Mouse (Mus musculus) heart, embryonic 15.5 days (tissue): ENCODE results near the gene Uhrf1bp1l. TPM values are rescaled to one million over a fixed set of nuclear protein-coding genes. Genes with fewer than 3 reads are reported as not detected.

ENCODE experiments used
- ATAC-seq: fragments of 200-750 bp; cut with Nextera tagmentation; replicated peaks from 2 replicates; pipeline ENCODE4 v1.8.0; 2017; ENCODE audit warnings: low read depth, moderate TSS enrichment; ENCODE audit not compliant: insufficient number of reproducible peaks, insufficient read depth, low FRiP score
- H3K27ac ChIP-seq: fragments of 300-500 bp; sonication (generic); 2 replicates; pipeline ENCODE4 v1.5.1; 2015; ENCODE audit warnings: mild to moderate bottlenecking, inconsistent platforms
- H3K27me3 ChIP-seq: fragments of 300-500 bp; sonication (generic); 2 replicates; pipeline ENCODE4 v1.6.1; 2015; ENCODE audit warnings: inconsistent platforms
- H3K36me3 ChIP-seq: fragments of 300-500 bp; sonication (generic); 2 replicates; pipeline ENCODE4 v1.6.1; 2015; ENCODE audit warnings: mild to moderate bottlenecking, inconsistent platforms
- H3K4me1 ChIP-seq: fragments of 300-500 bp; sonication (generic); replicated peaks from 2 replicates; pipeline ENCODE4 v1.6.1; 2015; ENCODE audit warnings: inconsistent platforms
- H3K4me2 ChIP-seq: fragments of 300-500 bp; sonication (generic); 2 replicates; pipeline ENCODE4 v1.6.1; 2015; ENCODE audit warnings: inconsistent platforms, mild to moderate bottlenecking, moderate library complexity
- H3K4me3 ChIP-seq: fragments of 300-500 bp; sonication (generic); 2 replicates; pipeline ENCODE4 v1.5.1; 2015; ENCODE audit warnings: mild to moderate bottlenecking, inconsistent platforms
- H3K9ac ChIP-seq: fragments of 300-500 bp; sonication (generic); 2 replicates; pipeline ENCODE4 v1.6.1; 2015; ENCODE audit warnings: mild to moderate bottlenecking, inconsistent platforms
- H3K9me3 ChIP-seq: fragments of 300-500 bp; sonication (generic); replicated peaks from 2 replicates; pipeline ENCODE4 v1.6.1; 2016; ENCODE audit warnings: inconsistent platforms
- WGBS: fragments of 180-500 bp; shearing (Covaris S2); methylation state at CpG from one replicate; pipeline ENCODE4 v1.1.7; 2015; ENCODE audit warnings: mixed read lengths; 5-methylcytosine and 5-hydroxymethylcytosine counted together
- polyA plus RNA-seq: library from polyadenylated mRNA; unstranded; fragments of >200 nt; fragmentation: Nextera tagmentation; extraction: Ambion mirVana; gene quantifications from 2 replicates; pipeline ENCODE4 v1.2.1, GENCODE M21; 2015

The Uhrf1bp1l gene
- polyA plus RNA-seq, 1 experiment from 2014 or later, result 18.0 TPM

GRCm38 (mm10) chr10:89856286-89856685 is 111.5 kb downstream of the Uhrf1bp1l start:
- H3K9ac ChIP-seq, result no peak overlapping the region
- H3K36me3 ChIP-seq, result no peaks in the 10 kb centered on the region
- WGBS, result 84% methylated on average over 7 of the region's 7 CpGs
- no peak overlapping the region for H3K4me2 ChIP-seq
- H3K9me3 ChIP-seq, result no peaks in the 10 kb centered on the region
- no peaks in the 10 kb centered on the region for H3K4me1 ChIP-seq
- H3K27ac ChIP-seq, result no peak overlapping the region
- no peak overlapping the region for H3K4me3 ChIP-seq
- H3K27me3 ChIP-seq, result no peaks in the 10 kb centered on the region
- no peak for ATAC-seq

GRCm38 (mm10) chr10:89868211-89868610 is 123.4 kb downstream of the Uhrf1bp1l start:
- no peak for ATAC-seq
- H3K4me1 ChIP-seq, result peaks cover 6% of the 10 kb centered on the region

GRCm38 (mm10) chr10:89868836-89869235 is 124.0 kb downstream of the Uhrf1bp1l start:
- no peak for ATAC-seq

More at GRCm38 (mm10) chr10:89868211-89868610, 123.4 kb downstream of the Uhrf1bp1l start:
- 69% methylated on average over 4 of the region's 4 CpGs for WGBS
- H3K9me3 ChIP-seq, result no peaks in the 10 kb centered on the region
- H3K27ac ChIP-seq, result no peak overlapping the region
- peaks cover 19% of the 10 kb centered on the region for H3K27me3 ChIP-seq
- H3K36me3 ChIP-seq, result no peaks in the 10 kb centered on the region
- no peak overlapping the region for H3K4me2 ChIP-seq
- no peak overlapping the region for H3K9ac ChIP-seq
- H3K4me3 ChIP-seq, result no peak overlapping the region

More at GRCm38 (mm10) chr10:89868836-89869235, 124.0 kb downstream of the Uhrf1bp1l start:
- Histone ChIP-seq H3K4me2 (no peak overlapping the region), H3K4me3 (no peak overlapping the region), H3K9ac (no peak overlapping the region), H3K27ac (no peak overlapping the region), H3K27me3 (peaks cover 25% of the 10 kb centered on the region), H3K36me3 (no peaks in the 10 kb centered on the region), H3K4me1 (peaks cover 13% of the 10 kb centered on the region), H3K9me3 (no peaks in the 10 kb centered on the region)
- WGBS, result 62% methylated on average over 3 of the region's 3 CpGs

Other genes with a start within 250 kb of the Uhrf1bp1l start
- gene Nr1h4, start 211.4 kb upstream of the Uhrf1bp1l start, polyA plus RNA-seq, result 0.81 and 1.0 TPM in 2 replicates
- gene Slc17a8, start 123.7 kb upstream of the Uhrf1bp1l start, polyA plus RNA-seq, result 0.03 and 0.04 TPM in 2 replicates
- gene Scyl2, start 58.7 kb upstream of the Uhrf1bp1l start, polyA plus RNA-seq, result 3.9 and 4.3 TPM in 2 replicates
- 25.0 and 26.8 TPM in 2 replicates for gene Actr6, start 12.7 kb upstream of the Uhrf1bp1l start, polyA plus RNA-seq
- 0.44 and 0.79 TPM in 2 replicates for gene Anks1b, start 128.5 kb downstream of the Uhrf1bp1l start, polyA plus RNA-seq